Mouse (Mus musculus): ENCODE measurements around the gene Fam241b. TPM values are rescaled to one million over a fixed set of nuclear protein-coding genes. Genes with fewer than 3 reads are reported as not detected.
A peak's percentile ranks its signal among the peaks of the same experiment; 100 is the strongest.

The Fam241b gene
- polyA plus RNA-seq (2017; shearing (Covaris generic)): 1 to 10 TPM; 2.9 to 3.3 TPM

GRCm38 (mm10) chr10:62143820-62144219, at the start of gene Fam241b:
Fam241b (minus strand) TSS chr10:62143920.
- ATAC-seq: no peak

- no peak for ATAC-seq
Measured at GRCm38 (mm10) chr10:62192701-62193157, 49.0 kb upstream of the Fam241b start.

- ATAC-seq: no peak
Measured at GRCm38 (mm10) chr10:62190821-62191220, 47.1 kb upstream of the Fam241b start.

- no peak for ATAC-seq
Measured at GRCm38 (mm10) chr10:62189910-62190309, 46.2 kb upstream of the Fam241b start.

- ATAC-seq: no peak
Measured at GRCm38 (mm10) chr10:62189303-62189702, 45.6 kb upstream of the Fam241b start.

GRCm38 (mm10) chr10:62186882-62187281, 43.2 kb upstream of the Fam241b start:
- ATAC-seq: no peak

- peak; percentile 90 for ATAC-seq
Measured at GRCm38 (mm10) chr10:62183053-62183452, 39.3 kb upstream of the Fam241b start.

GRCm38 (mm10) chr10:62182471-62183014, 38.8 kb upstream of the Fam241b start:
- no peak for ATAC-seq

GRCm38 (mm10) chr10:62181701-62182100, 38.0 kb upstream of the Fam241b start:
- no peak for ATAC-seq

- ATAC-seq: no peak
Measured at GRCm38 (mm10) chr10:62179944-62180343, 36.2 kb upstream of the Fam241b start.

GRCm38 (mm10) chr10:62174533-62175313, 31.0 kb upstream of the Fam241b start:
- ATAC-seq: no peak

GRCm38 (mm10) chr10:62173941-62174448, 30.3 kb upstream of the Fam241b start:
- ATAC-seq: no peak

GRCm38 (mm10) chr10:62172841-62173553, 29.3 kb upstream of the Fam241b start:
- no peak for ATAC-seq

- no peak for ATAC-seq
Measured at GRCm38 (mm10) chr10:62162410-62162809, 18.7 kb upstream of the Fam241b start.

GRCm38 (mm10) chr10:62149929-62150328, 6.2 kb upstream of the Fam241b start:
- ATAC-seq: no peak

- ATAC-seq: no peak
Measured at GRCm38 (mm10) chr10:62147466-62148248, 3.9 kb upstream of the Fam241b start.

GRCm38 (mm10) chr10:62145957-62146356, 2.2 kb upstream of the Fam241b start:
- ATAC-seq: no peak

GRCm38 (mm10) chr10:62138040-62138439, 5.7 kb downstream of the Fam241b start:
- ATAC-seq: no peak

- ATAC-seq: no peak
Measured at GRCm38 (mm10) chr10:62137150-62137549, 6.6 kb downstream of the Fam241b start.

GRCm38 (mm10) chr10:62135696-62136470, 7.8 kb downstream of the Fam241b start:
- no peak for ATAC-seq

- ATAC-seq: no peak
Measured at GRCm38 (mm10) chr10:62132691-62133281, 10.9 kb downstream of the Fam241b start, which contains the start of gene Neurog3. Neurog3 (plus strand) TSS chr10:62133090.
